Mouse (Mus musculus) liver, embryonic 14.5 days (tissue): ENCODE data around the gene Tet3. TPM values are rescaled to one million over a fixed set of nuclear protein-coding genes. Genes with fewer than 3 reads are reported as not detected.

ENCODE experiments used
- ATAC-seq: fragments of 200-750 bp; cut with Nextera tagmentation; 2 replicates; pipeline ENCODE4 v1.8.0; 2017; ENCODE audit warnings: moderate number of reproducible peaks, mild to moderate bottlenecking, moderate library complexity; ENCODE audit not compliant: insufficient read depth
- DNase-seq, 3 experiments: peaks; one replicate each; pipeline ENCODE4 v3.0.0-alpha.2; 2012 to 2013; ENCODE audit warnings: low read depth in 3 of 3, low spot score in 3 of 3
- H3K27ac ChIP-seq: fragments of 300-500 bp; sonication (generic); 2 replicates; pipeline ENCODE4 v1.5.1; 2014; ENCODE audit warnings: moderate library complexity, mild to moderate bottlenecking, control low read depth, inconsistent platforms
- H3K27me3 ChIP-seq: fragments of 300-500 bp; sonication (generic); 2 replicates; pipeline ENCODE4 v1.6.1; 2014; ENCODE audit warnings: mild to moderate bottlenecking, low read length, moderate library complexity; ENCODE audit not compliant: control insufficient read depth, insufficient read depth
- H3K36me3 ChIP-seq: fragments of 300-500 bp; sonication (generic); replicated peaks from 2 replicates; pipeline ENCODE4 v1.6.1; 2014; ENCODE audit warnings: low read depth; ENCODE audit not compliant: control insufficient read depth, insufficient read depth
- H3K4me1 ChIP-seq, 2 experiments: fragments of 200-500 bp in 1 of 2; fragments of 300-500 bp in 1 of 2; sonication (generic) in 1 of 2; replicated peaks; 2 replicates each; pipeline ENCODE4 v1.6.1; 2012 to 2014; ENCODE audit warnings: antibody characterized with exemption in 1 of 2, inconsistent platforms in 1 of 2, low read length in 1 of 2; ENCODE audit not compliant: control insufficient read depth in 2 of 2, insufficient read depth in 2 of 2
- H3K4me2 ChIP-seq: fragments of 300-500 bp; sonication (generic); 2 replicates; pipeline ENCODE4 v1.6.1; 2014; ENCODE audit warnings: low read depth, mild to moderate bottlenecking, control low read depth, moderate library complexity
- H3K4me3 ChIP-seq, 2 experiments: fragments of 200-500 bp in 1 of 2; fragments of 300-500 bp in 1 of 2; sonication (generic) in 1 of 2; 2 replicates each; pipeline ENCODE4 v1.5.1; 2012 to 2014; ENCODE audit warnings: low read depth in 2 of 2, low read length in 2 of 2, mild to moderate bottlenecking in 2 of 2, control low read depth in 1 of 2, inconsistent platforms in 1 of 2, moderate library complexity in 1 of 2; ENCODE audit not compliant: insufficient read depth in 1 of 2
- H3K9ac ChIP-seq: fragments of 300-500 bp; sonication (generic); replicated peaks from 2 replicates; pipeline ENCODE4 v1.6.1; 2014; ENCODE audit warnings: mild to moderate bottlenecking, control low read depth, moderate library complexity
- H3K9me3 ChIP-seq: fragments of 300-500 bp; sonication (generic); 2 replicates; pipeline ENCODE4 v1.6.1; 2016; ENCODE audit warnings: low read length, mixed read lengths; ENCODE audit not compliant: control insufficient read depth
- CTCF ChIP-seq: IDR thresholded peaks from 2 replicates; pipeline ENCODE4 v1.5.1; 2016; ENCODE audit warnings: antibody characterized with exemption, low read depth, control low read depth
- EP300 ChIP-seq: IDR thresholded peaks from 2 replicates; pipeline ENCODE4 v1.6.1; 2016; ENCODE audit warnings: antibody characterized with exemption, low read depth
- WGBS: fragments of 180-500 bp; shearing (Covaris S2); extraction: QIAGEN DNeasy Blood & Tissue Kit; methylation state at CpG from one replicate; pipeline ENCODE4 v1.1.7; 2014; ENCODE audit not compliant: insufficient replicate concordance; 5-methylcytosine and 5-hydroxymethylcytosine counted together
- polyA plus RNA-seq, 2 experiments: library from polyadenylated mRNA; depleted of rRNA in 1 of 2; stranded (reverse) in 1 of 2; unstranded in 1 of 2; fragments of >200 nt; fragmentation: Nextera tagmentation in 1 of 2; extraction: Ambion mirVana in 1 of 2; gene quantifications; 2 replicates each; pipeline versions ENCODE4 v1.2.1 to v1.2.3; 2012 to 2014

The Tet3 gene
- polyA plus RNA-seq, 2 experiments: 3.1 to 7.7 TPM

DNA sequence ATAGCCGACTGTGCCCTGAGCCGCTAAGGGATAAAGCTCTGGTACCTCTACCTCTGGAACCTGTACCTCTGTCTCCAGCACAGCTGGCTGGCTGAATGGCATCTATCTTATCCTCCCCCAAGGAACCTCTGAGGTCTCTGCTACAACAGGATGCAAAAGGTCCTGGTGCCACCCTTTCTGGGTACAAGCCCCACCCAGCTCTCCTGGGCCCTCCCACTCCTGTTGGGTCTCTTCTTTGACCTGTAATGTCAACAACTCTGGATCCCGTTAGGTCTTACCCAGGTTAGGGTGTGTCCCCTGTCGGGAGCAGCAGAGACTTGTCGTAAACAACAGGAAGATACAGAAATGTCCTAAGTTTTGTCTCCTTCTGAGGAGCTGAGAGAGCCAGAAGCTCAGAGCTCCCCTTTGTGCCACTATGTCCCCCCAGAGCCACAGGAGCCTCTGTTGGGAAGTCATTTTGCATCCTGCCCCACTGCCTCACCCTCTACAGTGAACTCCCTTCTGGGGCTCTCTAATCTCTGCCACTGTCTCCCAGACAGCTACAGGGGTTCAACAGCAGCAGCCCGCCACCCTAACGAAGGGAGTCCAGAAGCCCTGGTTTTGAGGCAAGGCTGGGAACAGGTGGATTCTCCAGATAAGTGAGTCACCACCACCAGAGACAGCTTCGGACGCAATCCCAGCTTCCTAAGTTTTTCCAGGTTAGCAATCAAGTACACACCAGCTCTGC, 47.1 kb downstream of the Tet3 start:
- H3K27ac ChIP-seq: no peak overlapping the region
- peaks cover 9 to 37% of the 10 kb centered on the region in 2 experiments; a peak in 3 of 4 replicates for H3K4me1 ChIP-seq
- ATAC-seq: peak; percentile 56

DNA sequence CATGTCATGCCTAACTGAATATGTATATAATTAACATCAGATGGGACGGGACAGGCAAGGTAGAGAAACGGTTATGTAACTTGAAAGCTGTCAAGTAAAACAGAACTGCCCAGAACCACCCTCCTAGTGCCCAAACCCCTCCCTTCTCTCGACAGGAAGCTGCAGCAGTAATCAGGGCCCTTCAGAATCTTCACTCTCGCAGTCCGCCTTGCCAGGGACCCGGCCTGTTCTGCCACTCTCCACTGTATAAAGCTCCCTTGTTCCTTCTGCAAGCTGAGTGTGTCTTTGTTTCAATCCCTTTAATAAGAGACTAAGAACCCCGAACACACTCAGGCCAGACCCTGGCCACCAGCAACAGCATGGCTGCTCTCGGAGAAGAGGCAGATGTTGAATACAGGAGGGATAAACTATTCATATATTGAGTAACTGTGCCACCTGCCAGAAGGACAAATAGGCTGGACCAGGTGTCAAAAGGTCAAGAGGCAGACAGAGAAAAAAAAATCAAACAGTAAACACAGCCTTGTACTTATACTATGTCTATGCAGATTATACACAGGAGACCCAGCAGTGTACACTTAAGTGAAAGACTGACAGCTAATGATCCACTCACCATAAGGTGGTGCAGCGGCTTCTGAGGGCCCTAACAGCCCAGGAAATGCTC, 48.7 kb downstream of the Tet3 start:
- no peak for TF ChIP-seq CTCF
- no peak for TF ChIP-seq EP300
- peak overlapping the region; percentile 9; the same call in 1 of the 2 replicates for H3K9ac ChIP-seq
- no peaks in the 10 kb centered on the region; the same call in 1 of the 2 replicates for H3K36me3 ChIP-seq
- H3K4me1 ChIP-seq: peaks cover 9 to 35% of the 10 kb centered on the region in 2 experiments; a peak in 3 of 4 replicates
- H3K27me3 ChIP-seq: no peaks in the 10 kb centered on the region
- H3K9me3 ChIP-seq: no peaks in the 10 kb centered on the region
- no peak overlapping the region for H3K27ac ChIP-seq
- WGBS: 36% methylated on average over 9 of the region's 9 CpGs
- no peak overlapping the region for H3K4me3 ChIP-seq
- H3K4me2 ChIP-seq: no peak overlapping the region
- DNase-seq: no peak
- no peak for ATAC-seq

More for the DNA sequence above, 47.1 kb downstream of the Tet3 start:
- no peak for DNase-seq
- H3K4me2 ChIP-seq: no peak overlapping the region
- no peaks in the 10 kb centered on the region; the same call in 1 of the 2 replicates for H3K36me3 ChIP-seq
- H3K4me3 ChIP-seq: no peak overlapping the region
- TF ChIP-seq EP300 (no peak), CTCF (no peak)
- H3K27me3 ChIP-seq: no peaks in the 10 kb centered on the region
- no peaks in the 10 kb centered on the region for H3K9me3 ChIP-seq
- H3K9ac ChIP-seq: no peak overlapping the region
- WGBS: 60% methylated on average over 9 of the region's 9 CpGs

DNA sequence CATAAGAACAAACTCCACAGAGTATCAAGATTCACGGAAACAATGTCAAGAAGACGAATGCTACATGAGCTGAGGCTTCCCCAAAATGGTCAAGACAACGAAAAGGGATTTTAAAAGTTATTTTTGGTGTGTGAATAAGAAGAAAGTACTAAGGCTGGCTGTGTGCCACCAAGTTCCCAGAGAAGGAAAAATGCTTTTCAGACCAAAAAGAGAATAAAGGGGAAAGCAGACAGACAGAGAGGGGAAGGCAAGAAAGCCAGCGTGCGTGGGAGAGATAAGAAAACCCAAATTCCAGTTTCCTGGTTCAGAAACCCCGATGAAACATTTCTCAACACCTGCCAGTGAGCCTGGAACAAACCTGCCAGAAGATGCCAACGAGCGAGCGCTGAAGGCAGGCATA, 50.4 kb downstream of the Tet3 start:
- Histone ChIP-seq H3K4me2 (no peak overlapping the region), H3K27ac (no peak overlapping the region), H3K27me3 (no peaks in the 10 kb centered on the region), H3K9ac (no peak overlapping the region), H3K4me3 (no peak overlapping the region), H3K4me1 (peaks cover 9 to 35% of the 10 kb centered on the region in 2 experiments; a peak in 3 of 4 replicates), H3K36me3 (peaks cover 10% of the 10 kb centered on the region), H3K9me3 (no peaks in the 10 kb centered on the region)
- WGBS: 35% methylated on average over 9 of the region's 9 CpGs
- DNase-seq (no peak), ATAC-seq (no peak)
- TF ChIP-seq EP300: no peak
- TF ChIP-seq CTCF: no peak

- Histone ChIP-seq H3K9me3 (no peaks in the 10 kb centered on the region), H3K4me3 (no peak overlapping the region), H3K27ac (no peak overlapping the region), H3K9ac (no peak overlapping the region), H3K4me1 (peaks cover 3 to 15% of the 10 kb centered on the region in 2 experiments; a peak in 3 of 4 replicates), H3K36me3 (peaks cover 21% of the 10 kb centered on the region), H3K27me3 (no peaks in the 10 kb centered on the region), H3K4me2 (no peak overlapping the region)
- no peak for DNase-seq
- WGBS: 68% methylated on average over 7 of the region's 7 CpGs
- TF ChIP-seq CTCF: no peak
- no peak for TF ChIP-seq EP300
- no peak for ATAC-seq
These were observed 53.3 kb downstream of the Tet3 start for GRCm38 (mm10) chr6:83405511-83406064.

GRCm38 (mm10) chr6:83404571-83404970, 54.3 kb downstream of the Tet3 start:
- no peak overlapping the region for H3K4me2 ChIP-seq
- peaks cover 21% of the 10 kb centered on the region for H3K36me3 ChIP-seq
- no peak overlapping the region for H3K27ac ChIP-seq
- DNase-seq (no peak), ATAC-seq (no peak)
- peaks cover 0 to 9% of the 10 kb centered on the region in 2 experiments; a peak in 3 of 4 replicates for H3K4me1 ChIP-seq
- no peak for TF ChIP-seq CTCF
- no peak for TF ChIP-seq EP300
- H3K9me3 ChIP-seq: no peaks in the 10 kb centered on the region
- 88% methylated on average over 13 of the region's 13 CpGs for WGBS
- H3K27me3 ChIP-seq: no peaks in the 10 kb centered on the region
- H3K4me3 ChIP-seq: no peak overlapping the region
- no peak overlapping the region for H3K9ac ChIP-seq
